Mouse (Mus musculus) ES-Bruce4 (cell line): Measurements from ENCODE around the gene Ero1l. TPM values are rescaled to one million over a fixed set of nuclear protein-coding genes. Genes with fewer than 3 reads are reported as not detected.

Source experiments
- H3K27ac ChIP-seq: 2 replicates; pipeline ENCODE4 v1.5.1; 2012; ENCODE audit warnings: low read length, inconsistent platforms; ENCODE audit not compliant: insufficient read depth
- H3K27me3 ChIP-seq: 2 replicates; pipeline ENCODE4 v1.6.1; 2012; ENCODE audit warnings: mild to moderate bottlenecking, low read length, inconsistent platforms; ENCODE audit not compliant: control insufficient read depth, poor library complexity, insufficient read depth, severe bottlenecking
- H3K36me3 ChIP-seq: 2 replicates; pipeline ENCODE4 v1.6.1; 2012; ENCODE audit warnings: inconsistent platforms, mild to moderate bottlenecking, low read length, moderate library complexity; ENCODE audit not compliant: control insufficient read depth, poor library complexity, insufficient read depth, severe bottlenecking
- H3K4me1 ChIP-seq: one replicate; pipeline ENCODE4 v1.8.1; 2011; ENCODE audit warnings: low read length; ENCODE audit not compliant: control insufficient read depth, insufficient read depth
- H3K4me3 ChIP-seq: 2 replicates; pipeline ENCODE4 v1.5.1; 2011; ENCODE audit warnings: low read depth, mild to moderate bottlenecking, low read length
- H3K9ac ChIP-seq: 2 replicates; pipeline ENCODE4 v1.6.1; 2012; ENCODE audit warnings: low read depth, mild to moderate bottlenecking, inconsistent platforms; ENCODE audit not compliant: poor library complexity, severe bottlenecking
- H3K9me3 ChIP-seq: replicated peaks from 2 replicates; pipeline ENCODE4 v1.6.1; 2012; ENCODE audit warnings: mild to moderate bottlenecking, low read length, inconsistent platforms; ENCODE audit not compliant: control insufficient read depth, poor library complexity, insufficient read depth, severe bottlenecking
- CTCF ChIP-seq: IDR thresholded peaks from one replicate; pipeline ENCODE4 v1.8.1; 2011; ENCODE audit warnings: low read depth, low read length
- EP300 ChIP-seq: IDR thresholded peaks from 2 replicates; pipeline ENCODE4 v1.6.1; 2011; ENCODE audit warnings: low read depth, low read length; ENCODE audit not compliant: insufficient read depth
- POLR2A ChIP-seq: IDR thresholded peaks from one replicate; pipeline ENCODE4 v1.8.1; 2011; ENCODE audit warnings: low read length; ENCODE audit not compliant: insufficient read depth
- polyA plus RNA-seq: library from polyadenylated mRNA; stranded (reverse); fragments of >200 nt; gene quantifications from 2 replicates; pipeline ENCODE4 v1.2.4, GENCODE M21; 2011; ENCODE audit warnings: low read depth; ENCODE audit not compliant: missing spikeins, insufficient read depth, insufficient read length

Gene Ero1l
- 65.9 and 68.5 TPM in 2 replicates for polyA plus RNA-seq

- peak within 1 kb of the TSS; percentile 90 for H3K9ac ChIP-seq
- peak within 1 kb of the TSS; percentile 86 for H3K4me3 ChIP-seq
- H3K9me3 ChIP-seq, result no peaks in the 10 kb centered on the region
- TF ChIP-seq POLR2A, result peak; percentile 38
- no peak for TF ChIP-seq EP300
- H3K27ac ChIP-seq, result peak within 1 kb of the TSS; percentile 47
- H3K36me3 ChIP-seq, result no peaks in the 10 kb centered on the region
- no peaks in the 10 kb centered on the region for H3K27me3 ChIP-seq
- peaks cover 3% of the 10 kb centered on the region for H3K4me1 ChIP-seq
These were observed at the start of gene Ero1l for GRCm38 (mm10) chr14:45318426-45319236. Gene Ero1l (minus strand): TSS chr14:45318771.

DNA sequence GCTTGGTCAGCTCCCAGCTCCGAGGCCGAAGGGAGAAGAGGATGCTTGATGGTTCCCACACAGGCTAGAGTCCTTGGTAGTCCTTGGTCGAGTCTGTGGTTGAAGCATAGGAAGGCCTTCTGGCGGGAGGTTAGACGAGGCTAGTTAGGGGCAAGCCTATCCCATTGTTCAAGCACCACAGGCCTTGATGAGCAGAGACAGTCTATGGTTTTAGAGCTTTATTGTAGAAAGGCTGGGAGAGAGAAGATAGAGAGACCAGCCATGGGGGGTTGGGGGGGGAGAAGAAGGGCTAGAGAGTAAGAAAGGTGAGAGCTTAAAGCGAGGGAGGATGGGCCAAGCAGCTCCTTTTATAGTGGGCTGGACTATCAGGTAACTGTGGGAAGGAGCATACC lies 46.6 kb upstream of the Ero1l start:
- H3K27me3 ChIP-seq, result no peaks in the 10 kb centered on the region
- no peak overlapping the region for H3K27ac ChIP-seq
- peaks cover 14% of the 10 kb centered on the region for H3K36me3 ChIP-seq
- H3K9me3 ChIP-seq, result peaks cover 7% of the 10 kb centered on the region; the same call in 1 of the 2 replicates
- H3K9ac ChIP-seq, result no peak overlapping the region
- H3K4me1 ChIP-seq, result peaks cover 2% of the 10 kb centered on the region
- peak overlapping the region; percentile 0; the same call in 1 of the 2 replicates for H3K4me3 ChIP-seq
- TF ChIP-seq POLR2A (no peak), EP300 (no peak), CTCF (no peak)

- H3K36me3 ChIP-seq, result peaks cover 11% of the 10 kb centered on the region
- 0 out of 2 replicates have a peak overlapping the region, but pooled peaks have one; percentile 11 for H3K27ac ChIP-seq
- no peaks in the 10 kb centered on the region for H3K27me3 ChIP-seq
- H3K9ac ChIP-seq, result no peak overlapping the region
- peak overlapping the region; percentile 0; the same call in 1 of the 2 replicates for H3K4me3 ChIP-seq
- peaks cover 2% of the 10 kb centered on the region for H3K4me1 ChIP-seq
- H3K9me3 ChIP-seq, result peaks cover 4% of the 10 kb centered on the region; the same call in 1 of the 2 replicates
- no peak for TF ChIP-seq CTCF
- TF ChIP-seq EP300, result no peak
- no peak for TF ChIP-seq POLR2A
These were observed 45.9 kb upstream of the Ero1l start for GRCm38 (mm10) chr14:45364211-45365195.

DNA sequence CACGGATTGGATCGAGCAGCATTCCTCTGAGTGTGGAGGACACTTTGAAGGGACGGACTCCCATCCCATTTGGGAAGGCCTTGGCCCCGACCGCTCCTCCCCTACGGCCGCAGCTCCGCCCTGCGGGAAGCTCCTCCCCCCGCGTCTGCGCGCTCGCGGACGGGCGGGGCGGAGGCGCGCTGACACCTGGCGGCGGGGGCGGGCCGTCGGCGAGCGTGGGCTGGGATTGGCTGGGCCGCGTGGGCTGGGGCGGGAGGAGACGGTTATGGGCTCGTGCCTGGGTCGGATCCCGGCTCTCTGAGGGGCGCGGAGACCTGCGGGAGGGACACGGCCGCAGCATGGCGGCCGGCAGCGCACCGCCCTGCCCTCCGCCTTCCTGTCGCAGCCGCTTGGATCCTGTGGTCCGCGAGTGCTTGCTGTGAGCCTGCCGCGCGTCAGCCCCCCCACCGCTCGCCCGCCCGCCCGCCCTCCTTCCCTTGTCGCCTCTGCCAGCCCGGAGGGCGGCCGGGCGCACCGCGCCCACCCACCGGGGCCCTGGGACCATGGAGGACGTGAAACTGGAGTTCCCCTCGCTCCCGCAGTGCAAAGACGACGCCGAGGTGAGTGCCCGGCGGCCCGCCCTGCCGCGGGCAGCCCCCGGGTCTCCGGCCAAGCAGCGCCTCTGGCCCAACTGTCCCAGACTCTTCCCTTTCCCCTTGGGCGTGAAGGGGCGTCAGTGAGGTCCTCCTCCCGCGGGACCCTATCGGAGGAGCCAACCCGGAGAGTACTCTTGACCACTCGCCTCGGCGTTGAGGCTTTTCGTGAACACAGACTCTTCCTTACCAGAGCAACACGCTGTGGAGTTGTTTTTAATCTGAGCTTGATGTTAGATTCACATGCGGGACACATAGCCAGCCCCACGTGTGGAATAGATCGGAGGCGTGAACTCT lies 32.6 kb upstream of the Ero1l start, which contains the start of gene Styx:
TSS of gene Styx (plus strand) at position 163 of the 929 bp plus-strand sequence.
- H3K36me3 ChIP-seq, result peaks cover 25% of the 10 kb centered on the region
- H3K9ac ChIP-seq, result peak within 1 kb of the TSS; percentile 95
- no peaks in the 10 kb centered on the region for H3K4me1 ChIP-seq
- H3K9me3 ChIP-seq, result no peaks in the 10 kb centered on the region
- H3K4me3 ChIP-seq, result peak within 1 kb of the TSS; percentile 94
- H3K27ac ChIP-seq, result no peak within 1 kb of the TSS; the same call in 1 of the 2 replicates
- TF ChIP-seq POLR2A (peak; percentile 46), CTCF (no peak)
- H3K27me3 ChIP-seq, result no peaks in the 10 kb centered on the region

GRCm38 (mm10) chr14:45329589-45330181 lies 11.1 kb upstream of the Ero1l start, which contains the start of gene Psmc6:
Gene Psmc6 (plus strand): TSS chr14:45329788.
- H3K9me3 ChIP-seq, result no peaks in the 10 kb centered on the region
- H3K27me3 ChIP-seq, result no peaks in the 10 kb centered on the region
- peak within 1 kb of the TSS; percentile 99 for H3K4me3 ChIP-seq
- H3K9ac ChIP-seq, result peak within 1 kb of the TSS; percentile 87
- TF ChIP-seq EP300 (no peak), CTCF (peak; percentile 81), POLR2A (peak; percentile 70)
- H3K4me1 ChIP-seq, result no peaks in the 10 kb centered on the region
- peaks cover 24% of the 10 kb centered on the region for H3K36me3 ChIP-seq
- H3K27ac ChIP-seq, result peak within 1 kb of the TSS; percentile 44
